Mouse (Mus musculus) limb, embryonic 13.5 days (tissue): ENCODE data around the gene Zfp69. TPM values are rescaled to one million over a fixed set of nuclear protein-coding genes. Genes with fewer than 3 reads are reported as not detected.

Source experiments
- microRNA-seq: library from miRNA; unstranded; fragments of <30 nt; microRNA quantifications from one replicate; pipeline ENCODE4, GENCODE M21; 2016
- polyA plus RNA-seq: library from polyadenylated mRNA; unstranded; fragments of >200 nt; fragmentation: Nextera tagmentation; extraction: Ambion mirVana; gene quantifications from 2 replicates; pipeline ENCODE4 v1.2.1, GENCODE M21; 2015

Zfp69 gene
- polyA plus RNA-seq, 1 experiment from 2014 or later, result 11.5 TPM

Small RNAs within 50 kb of the gene (microRNA-seq; reads per million reads assigned to microRNA genes)
- 0.52 reads per million for gene Mir7015

Other genes starting within 250 kb of the Zfp69 start
- 6.0 and 6.2 TPM in 2 replicates for gene Kcnq4, start 203.1 kb downstream of the Zfp69 start, polyA plus RNA-seq
- 105 and 109 TPM in 2 replicates for gene Nfyc, start 120.1 kb downstream of the Zfp69 start, polyA plus RNA-seq
- 0.41 and 0.66 TPM in 2 replicates for gene Rims3, start 96.9 kb downstream of the Zfp69 start, polyA plus RNA-seq
- 35.8 and 37.1 TPM in 2 replicates for gene Exo5, start 26.7 kb downstream of the Zfp69 start, polyA plus RNA-seq
- 13.4 and 13.5 TPM in 2 replicates for gene Smap2, start 65.5 kb upstream of the Zfp69 start, polyA plus RNA-seq
- gene Col9a2, start 87.7 kb upstream of the Zfp69 start, polyA plus RNA-seq, result 100 and 116 TPM in 2 replicates
- 23.7 and 25.8 TPM in 2 replicates for gene Zmpste24, start 146.5 kb upstream of the Zfp69 start, polyA plus RNA-seq
- gene Tmco2, start 157.5 kb upstream of the Zfp69 start, polyA plus RNA-seq, result not detected in 2 replicates